Mouse (Mus musculus): Measurements from ENCODE around the gene Fkbp5. TPM values are rescaled to one million over a fixed set of nuclear protein-coding genes. Genes with fewer than 3 reads are reported as not detected.

The Fkbp5 gene
- polyA plus RNA-seq, 1 experiment = 10.6 TPM

DNA sequence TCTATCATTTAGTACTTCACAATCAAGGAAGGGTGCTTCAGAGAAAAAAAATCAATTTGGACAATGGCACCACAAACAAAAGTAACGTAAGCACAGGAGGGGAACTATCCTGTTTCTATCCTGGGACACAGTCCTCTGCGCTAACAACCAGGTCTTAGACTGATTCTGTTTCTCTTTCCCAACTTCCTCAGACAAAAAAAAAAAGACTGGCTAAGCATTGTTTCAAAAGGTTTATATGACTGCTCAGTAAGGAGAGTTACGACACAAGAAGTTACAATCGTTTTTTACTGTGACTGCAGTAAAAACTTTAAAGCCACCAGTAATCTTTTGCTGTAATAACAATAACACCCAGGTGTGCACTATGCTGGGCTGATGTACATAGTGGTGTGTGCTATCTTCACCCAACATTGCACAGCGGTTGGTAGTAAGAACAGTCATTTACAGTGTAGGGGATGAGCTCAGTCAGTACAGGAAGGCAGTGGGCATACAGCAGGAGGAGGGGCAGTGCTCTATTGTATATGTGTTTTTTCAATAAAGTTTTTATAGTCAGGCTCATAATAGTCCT lies 82.3 kb downstream of the Fkbp5 start:
- Histone ChIP-seq H3K27ac (ENCODE audit: insufficient read depth, low read depth, low read length) (no peak overlapping the region), H3K4me1 (ENCODE audit: control insufficient read depth, insufficient read depth, insufficient read length, low read length) (no peaks in the 10 kb centered on the region), H3K4me3 (ENCODE audit: low read depth, low read length) (no peak overlapping the region), H3K36me3 (ENCODE audit: control insufficient read depth, insufficient read depth, low read length) (peaks cover 12% of the 10 kb centered on the region; the same call in 1 of the 2 replicates), H3K27me3 (ENCODE audit: control insufficient read depth, insufficient read depth, low read length) (no peaks in the 10 kb centered on the region)
- TF ChIP-seq CTCF (IDR thresholded peaks at IDR 0.05; ENCODE audit: extremely low read depth, insufficient read length, insufficient replicate concordance, low read depth, low read length) = no peak
- no peak for TF ChIP-seq POLR2A (IDR thresholded peaks at IDR 0.05; ENCODE audit: low read depth, low read length)
- 64% methylated on average over 5 of the region's 5 CpGs for whole genome bisulfite sequencing

DNA sequence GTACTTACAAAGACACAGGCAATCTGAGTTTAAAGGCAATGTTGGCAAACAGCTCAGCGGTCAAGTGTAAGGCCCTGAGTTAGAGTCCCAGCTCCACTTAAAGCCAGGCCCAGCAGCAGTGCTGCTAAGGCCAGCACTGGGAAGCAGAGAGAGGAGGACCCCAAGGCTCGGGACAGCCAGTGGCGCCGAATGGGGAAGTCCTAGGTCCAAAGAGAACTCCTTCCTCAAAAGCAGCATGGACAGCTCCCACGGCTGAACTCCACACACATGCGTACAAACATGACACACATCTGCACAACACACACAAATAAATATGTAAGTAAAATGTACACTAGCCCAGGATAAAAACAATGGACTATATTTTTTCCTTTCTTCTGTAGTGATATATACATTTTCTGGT lies 84.3 kb downstream of the Fkbp5 start:
- WGBS = 86% methylated on average over 6 of the region's 6 CpGs
- no peak for TF ChIP-seq POLR2A (IDR thresholded peaks at IDR 0.05; ENCODE audit: low read depth, low read length)
- no peak for TF ChIP-seq CTCF (IDR thresholded peaks at IDR 0.05; ENCODE audit: extremely low read depth, insufficient read length, insufficient replicate concordance, low read depth, low read length)
- Histone ChIP-seq H3K27ac (ENCODE audit: insufficient read depth, low read depth, low read length) (no peak overlapping the region), H3K36me3 (ENCODE audit: control insufficient read depth, insufficient read depth, low read length) (peaks cover 6% of the 10 kb centered on the region; the same call in 1 of the 2 replicates), H3K27me3 (ENCODE audit: control insufficient read depth, insufficient read depth, low read length) (no peaks in the 10 kb centered on the region), H3K4me3 (ENCODE audit: low read depth, low read length) (no peak overlapping the region), H3K4me1 (ENCODE audit: control insufficient read depth, insufficient read depth, insufficient read length, low read length) (no peaks in the 10 kb centered on the region)

DNA sequence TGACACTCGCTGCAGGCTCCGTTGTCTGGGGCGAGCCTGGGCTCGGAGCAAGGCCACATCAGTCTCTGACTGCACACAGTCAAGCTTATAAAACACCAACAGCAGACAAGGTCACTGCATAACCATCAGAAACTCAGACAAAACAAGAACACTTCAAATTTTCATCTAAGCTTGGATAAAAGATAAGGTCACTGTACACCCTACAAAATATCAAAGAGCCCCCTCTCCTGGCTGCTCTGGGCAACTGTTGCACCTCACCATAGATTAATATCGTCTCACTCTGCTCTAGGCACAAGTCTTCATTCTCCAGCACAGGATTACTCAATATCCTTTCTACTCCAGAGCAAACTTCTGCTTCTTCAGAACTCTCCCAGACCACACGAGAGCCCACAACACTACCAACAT lies 85.4 kb downstream of the Fkbp5 start:
- 85% methylated on average over 6 of the region's 6 CpGs for WGBS
- Histone ChIP-seq H3K4me3 (ENCODE audit: low read depth, low read length) (no peak overlapping the region), H3K4me1 (ENCODE audit: control insufficient read depth, insufficient read depth, insufficient read length, low read length) (no peaks in the 10 kb centered on the region), H3K36me3 (ENCODE audit: control insufficient read depth, insufficient read depth, low read length) (peaks cover 5% of the 10 kb centered on the region; the same call in 1 of the 2 replicates), H3K27me3 (ENCODE audit: control insufficient read depth, insufficient read depth, low read length) (no peaks in the 10 kb centered on the region), H3K27ac (ENCODE audit: insufficient read depth, low read depth, low read length) (no peak overlapping the region)
- TF ChIP-seq CTCF (IDR thresholded peaks at IDR 0.05; ENCODE audit: extremely low read depth, insufficient read length, insufficient replicate concordance, low read depth, low read length) (no peak), POLR2A (IDR thresholded peaks at IDR 0.05; ENCODE audit: low read depth, low read length) (no peak)

DNA sequence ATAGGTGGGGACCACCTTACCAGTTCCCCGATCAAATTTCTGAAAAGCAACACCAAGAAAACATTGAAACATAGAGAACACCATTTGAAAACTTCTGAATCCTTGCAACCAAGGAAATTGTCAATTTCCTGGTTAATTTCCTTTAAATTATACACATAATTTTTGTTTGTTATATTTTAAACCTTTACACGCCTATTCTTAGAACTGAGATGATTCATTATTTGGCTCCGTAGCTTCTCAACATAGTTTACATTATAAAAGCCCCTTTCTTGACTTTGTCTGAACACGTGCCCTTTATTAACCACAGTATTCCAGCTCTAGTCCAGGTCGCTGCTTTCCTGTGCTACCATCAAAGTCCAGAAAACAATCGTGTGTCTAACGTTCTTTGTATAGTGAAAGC lies 86.3 kb downstream of the Fkbp5 start:
- no peaks in the 10 kb centered on the region for H3K27me3 ChIP-seq (ENCODE audit: control insufficient read depth, insufficient read depth, low read length)
- no peak overlapping the region for H3K27ac ChIP-seq (ENCODE audit: insufficient read depth, low read depth, low read length)
- no peak overlapping the region for H3K4me3 ChIP-seq (ENCODE audit: low read depth, low read length)
- TF ChIP-seq POLR2A (IDR thresholded peaks at IDR 0.05; ENCODE audit: low read depth, low read length) (no peak), CTCF (IDR thresholded peaks at IDR 0.05; ENCODE audit: extremely low read depth, insufficient read length, insufficient replicate concordance, low read depth, low read length) (no peak)
- H3K4me1 ChIP-seq (ENCODE audit: control insufficient read depth, insufficient read depth, insufficient read length, low read length) = no peaks in the 10 kb centered on the region
- 80% methylated on average over 7 of the region's 7 CpGs for WGBS
- H3K36me3 ChIP-seq (ENCODE audit: control insufficient read depth, insufficient read depth, low read length) = peaks cover 5% of the 10 kb centered on the region; the same call in 1 of the 2 replicates

DNA sequence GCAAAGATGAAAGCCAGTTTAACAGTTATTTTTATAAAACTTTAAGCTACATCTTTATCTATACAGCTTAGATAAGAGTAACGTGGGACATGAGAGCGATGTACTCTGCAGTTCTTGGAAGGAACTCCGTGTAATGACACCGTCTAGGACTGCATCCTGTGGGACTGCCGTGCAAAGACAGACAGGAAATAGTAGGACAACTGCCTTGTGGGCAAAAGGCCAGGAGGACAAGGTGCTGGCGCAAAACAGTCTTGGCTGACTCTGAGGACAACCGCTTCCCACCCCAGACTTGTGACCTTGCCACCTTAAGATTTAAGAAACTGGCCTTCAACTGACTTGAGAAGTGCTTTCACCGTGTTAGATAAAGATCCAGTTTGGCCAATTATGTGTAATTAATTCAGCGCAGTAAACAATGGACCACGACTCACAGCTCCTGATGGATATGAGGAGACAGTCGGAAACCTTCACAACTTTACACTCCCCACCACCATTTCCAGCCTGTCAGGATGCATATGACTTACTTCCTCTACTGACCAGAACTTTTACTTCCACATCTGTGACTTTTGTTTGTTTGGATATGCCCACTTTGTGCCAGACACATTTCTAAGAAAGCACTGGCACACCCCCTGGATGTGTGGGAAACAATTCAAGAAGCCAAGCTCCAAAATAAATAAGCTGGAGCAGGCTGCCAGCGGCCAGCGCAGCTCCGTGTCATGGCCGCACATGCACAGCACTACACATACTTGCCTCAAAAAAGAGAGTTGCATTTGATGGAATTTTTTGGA lies 88.7 kb downstream of the Fkbp5 start:
- peaks cover 5% of the 10 kb centered on the region; the same call in 1 of the 2 replicates for H3K36me3 ChIP-seq (ENCODE audit: control insufficient read depth, insufficient read depth, low read length)
- no peak overlapping the region for H3K27ac ChIP-seq (ENCODE audit: insufficient read depth, low read depth, low read length)
- H3K4me1 ChIP-seq (ENCODE audit: control insufficient read depth, insufficient read depth, insufficient read length, low read length) = no peaks in the 10 kb centered on the region
- H3K4me3 ChIP-seq (ENCODE audit: low read depth, low read length) = no peak overlapping the region
- TF ChIP-seq POLR2A (IDR thresholded peaks at IDR 0.05; ENCODE audit: low read depth, low read length) (no peak), CTCF (IDR thresholded peaks at IDR 0.05; ENCODE audit: extremely low read depth, insufficient read length, insufficient replicate concordance, low read depth, low read length) (no peak)
- 42% methylated on average over 15 of the region's 15 CpGs for WGBS
- H3K27me3 ChIP-seq (ENCODE audit: control insufficient read depth, insufficient read depth, low read length) = no peaks in the 10 kb centered on the region

DNA sequence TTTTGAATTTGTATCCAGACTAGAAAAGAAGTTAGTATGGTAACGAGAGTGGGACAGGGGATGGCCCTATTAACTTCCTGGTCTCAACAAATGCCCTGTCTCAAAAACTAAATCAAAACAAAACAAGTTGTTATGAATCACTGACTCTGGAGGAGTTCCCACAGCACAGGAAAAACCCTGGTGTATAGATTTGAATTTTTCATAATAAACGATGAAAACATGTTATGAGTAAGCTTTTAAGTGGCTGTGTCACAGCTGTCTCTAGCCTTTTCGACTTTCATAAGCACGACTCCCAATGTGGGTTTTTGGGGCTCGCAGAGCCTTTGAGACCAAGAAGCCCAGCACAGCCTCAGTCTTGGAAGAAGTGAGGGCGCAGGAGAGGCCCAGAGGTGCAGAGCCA lies 89.7 kb downstream of the Fkbp5 start:
- Histone ChIP-seq H3K27me3 (ENCODE audit: control insufficient read depth, insufficient read depth, low read length) (no peaks in the 10 kb centered on the region), H3K27ac (ENCODE audit: insufficient read depth, low read depth, low read length) (no peak overlapping the region), H3K4me3 (ENCODE audit: low read depth, low read length) (no peak overlapping the region), H3K4me1 (ENCODE audit: control insufficient read depth, insufficient read depth, insufficient read length, low read length) (no peaks in the 10 kb centered on the region), H3K36me3 (ENCODE audit: control insufficient read depth, insufficient read depth, low read length) (peaks cover 5% of the 10 kb centered on the region; the same call in 1 of the 2 replicates)
- WGBS = 78% methylated on average over 6 of the region's 6 CpGs
- TF ChIP-seq CTCF (IDR thresholded peaks at IDR 0.05; ENCODE audit: extremely low read depth, insufficient read length, insufficient replicate concordance, low read depth, low read length) (no peak), POLR2A (IDR thresholded peaks at IDR 0.05; ENCODE audit: low read depth, low read length) (no peak)

DNA sequence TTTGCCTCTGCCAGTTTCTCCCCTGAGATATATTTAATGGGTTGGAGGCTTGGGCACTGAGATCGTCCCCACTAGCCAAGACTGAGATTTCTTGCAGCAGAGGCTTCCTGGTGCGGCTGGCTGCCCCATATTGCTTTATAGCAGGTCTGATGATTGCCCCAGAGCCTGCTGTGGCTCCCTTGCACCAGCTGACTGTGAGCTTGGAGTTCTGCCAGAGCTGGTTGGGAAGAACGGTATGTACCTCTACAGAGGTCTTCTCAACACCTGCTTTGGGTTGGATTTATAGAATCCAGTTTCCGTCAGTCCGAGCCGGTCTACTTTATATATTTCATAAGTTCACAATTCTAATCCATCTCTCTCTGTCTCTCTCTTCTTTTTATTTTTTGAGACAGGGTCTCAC lies 93.0 kb downstream of the Fkbp5 start:
- 31% methylated on average over 6 of the region's 6 CpGs for WGBS
- no peak overlapping the region for H3K27ac ChIP-seq (ENCODE audit: insufficient read depth, low read depth, low read length)
- TF ChIP-seq POLR2A (IDR thresholded peaks at IDR 0.05; ENCODE audit: low read depth, low read length) = no peak
- TF ChIP-seq CTCF (IDR thresholded peaks at IDR 0.05; ENCODE audit: extremely low read depth, insufficient read length, insufficient replicate concordance, low read depth, low read length) = no peak
- H3K27me3 ChIP-seq (ENCODE audit: control insufficient read depth, insufficient read depth, low read length) = no peaks in the 10 kb centered on the region
- H3K36me3 ChIP-seq (ENCODE audit: control insufficient read depth, insufficient read depth, low read length) = peaks cover 5% of the 10 kb centered on the region; the same call in 1 of the 2 replicates
- peaks cover 2% of the 10 kb centered on the region; the same call in 1 of the 2 replicates for H3K4me1 ChIP-seq (ENCODE audit: control insufficient read depth, insufficient read depth, insufficient read length, low read length)
- no peak overlapping the region for H3K4me3 ChIP-seq (ENCODE audit: low read depth, low read length)

Measured in small intestine, adult 2 months (tissue).